Mouse (Mus musculus) testis, adult 2 months (tissue): ENCODE results near the gene Smim14.

ENCODE experiments used
- CTCF ChIP-seq: fragments of 200-500 bp; IDR thresholded peaks from 2 replicates; pipeline ENCODE4 v1.5.1; 2012; ENCODE audit warnings: low read depth, mild to moderate bottlenecking, inconsistent platforms, low read length, moderate library complexity; ENCODE audit not compliant: control insufficient read depth, insufficient read depth, insufficient replicate concordance
- POLR2A ChIP-seq: fragments of 200-500 bp; IDR thresholded peaks from 2 replicates; pipeline ENCODE4 v1.6.1; 2012; ENCODE audit warnings: low read depth, mild to moderate bottlenecking, inconsistent platforms, low read length, moderate library complexity; ENCODE audit not compliant: control insufficient read depth

DNA sequence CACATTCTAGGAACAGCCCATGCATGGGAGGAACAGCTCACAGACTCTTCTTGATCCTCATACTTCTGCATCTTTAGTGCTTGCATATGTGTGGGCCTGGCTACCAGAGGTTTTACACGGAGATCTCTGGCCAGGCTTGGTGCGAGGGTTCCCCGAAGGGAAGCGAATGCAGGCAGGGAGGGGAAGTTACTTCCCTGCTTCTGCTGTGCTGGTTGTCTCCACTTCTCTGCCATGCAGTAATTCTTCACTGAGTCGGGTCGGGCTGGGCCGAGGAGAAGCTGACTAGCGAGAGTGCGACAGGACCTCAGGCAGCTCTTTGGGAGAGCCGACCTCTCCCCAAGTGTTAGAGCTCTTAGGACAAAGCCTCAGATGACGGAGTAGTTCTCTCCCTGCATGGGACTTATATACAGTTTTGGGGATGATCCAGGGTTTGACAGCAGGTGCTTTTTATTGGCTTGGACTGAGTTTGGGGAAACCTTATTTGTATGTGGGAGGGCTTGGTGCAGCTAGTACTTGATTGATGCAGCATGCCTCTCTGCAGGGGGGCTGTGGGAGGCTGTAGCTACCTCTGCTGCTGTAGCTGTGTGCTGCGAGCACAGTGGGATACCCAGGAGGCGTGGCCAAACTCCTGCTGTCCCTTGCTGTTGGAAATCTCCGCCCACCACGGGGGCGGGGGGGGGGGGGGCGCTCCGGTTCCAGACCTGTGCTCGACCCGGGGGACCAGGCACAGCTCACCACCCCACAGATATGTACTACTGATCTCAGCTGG, 24.3 kb upstream of the Smim14 start:
- TF ChIP-seq POLR2A (no peak), CTCF (no peak)
